Comparison of ENCODE assay signal across 8 mouse cellular contexts in genomic region chr14:12821831-12822490, GRCm38 (mm10). TPM values are rescaled to one million over a fixed set of nuclear protein-coding genes. Genes with fewer than 3 reads are reported as not detected.
DNase-seq lines count a peak whose midpoint lies in the region; ATAC-seq and TF ChIP-seq lines count a peak whose summit lies in the region.

No protein-coding gene starts in this region.

- TF ChIP-seq CTCF in ES-Bruce4 (IDR thresholded peaks at IDR 0.05; ENCODE audit: low read depth, low read length): no peak
- no peak for TF ChIP-seq CTCF in testis, adult 2 months (IDR thresholded peaks at IDR 0.05; ENCODE audit: control insufficient read depth, insufficient read depth, insufficient replicate concordance, low read depth, low read length)

- H3K27ac ChIP-seq in ES-Bruce4 (ENCODE audit: insufficient read depth, low read length): no peak overlapping the region
- peak overlapping the region; percentile 77 for H3K27ac ChIP-seq in heart, embryonic 12.5 days (ENCODE audit: poor library complexity, severe bottlenecking)
- H3K27ac ChIP-seq in midbrain, embryonic 14.5 days (replicated peaks; ENCODE audit: low read depth, low read length): peak overlapping the region; percentile 99
- no peak overlapping the region for H3K27ac ChIP-seq in testis, adult 2 months (ENCODE audit: control insufficient read depth, insufficient read depth, low read depth, low read length)

- DNase-seq in ZHBTc4 (ENCODE audit: low read depth, low spot score): peak; percentile 93
- peak; percentile 80 for DNase-seq in embryo, embryonic 10 days (ENCODE audit: low spot score)
- DNase-seq in left cerebral cortex, adult 11 months (ENCODE audit: low spot score): peak; percentile 60
- peak; percentile 85 for DNase-seq in midbrain, embryonic 14.5 days
- DNase-seq in urinary bladder, postnatal 10 days (ENCODE audit: low spot score): no peak

- no peaks in the 10 kb centered on the region for H3K36me3 ChIP-seq in ES-Bruce4 (ENCODE audit: control insufficient read depth, insufficient read depth, low read length, poor library complexity, severe bottlenecking)
- H3K36me3 ChIP-seq in heart, embryonic 12.5 days: no peaks in the 10 kb centered on the region
- no peaks in the 10 kb centered on the region for H3K36me3 ChIP-seq in midbrain, embryonic 14.5 days (ENCODE audit: control insufficient read depth, insufficient read depth, low read length)
- no peaks in the 10 kb centered on the region for H3K36me3 ChIP-seq in testis, adult 2 months (ENCODE audit: control insufficient read depth, insufficient read depth, low read length)

- peak overlapping the region; percentile 76 for H3K4me3 ChIP-seq in ES-Bruce4 (ENCODE audit: low read depth, low read length)
- H3K4me3 ChIP-seq in heart, embryonic 12.5 days: peak overlapping the region; percentile 73
- peak overlapping the region; percentile 91 for H3K4me3 ChIP-seq in midbrain, embryonic 14.5 days (replicated peaks; ENCODE audit: low read depth, low read length)
- H3K4me3 ChIP-seq in testis, adult 2 months (ENCODE audit: control insufficient read depth, low read depth, low read length): peak overlapping the region; percentile 60

- peak overlapping the region; percentile 69 for H3K9ac ChIP-seq in ES-Bruce4 (ENCODE audit: low read depth, poor library complexity, severe bottlenecking)
- H3K9ac ChIP-seq in heart, embryonic 12.5 days: peak overlapping the region; percentile 69
- peak overlapping the region; percentile 98 for H3K9ac ChIP-seq in midbrain, embryonic 14.5 days (replicated peaks; ENCODE audit: low read length)

- TF ChIP-seq POLR2A in ES-Bruce4 (IDR thresholded peaks at IDR 0.05; ENCODE audit: insufficient read depth, low read length): no peak
- peak; percentile 24; the same call in 1 of the 2 replicates for TF ChIP-seq POLR2A in testis, adult 2 months (IDR thresholded peaks at IDR 0.05; ENCODE audit: control insufficient read depth, low read depth, low read length)

- H3K27me3 ChIP-seq in ES-Bruce4 (ENCODE audit: control insufficient read depth, insufficient read depth, low read length, poor library complexity, severe bottlenecking): peaks cover 3% of the 10 kb centered on the region
- peaks cover 16% of the 10 kb centered on the region for H3K27me3 ChIP-seq in heart, embryonic 12.5 days (replicated peaks)
- no peaks in the 10 kb centered on the region for H3K27me3 ChIP-seq in midbrain, embryonic 14.5 days (ENCODE audit: control insufficient read depth, insufficient read depth, low read length)
- no peaks in the 10 kb centered on the region; the same call in 1 of the 2 replicates for H3K27me3 ChIP-seq in testis, adult 2 months (ENCODE audit: control insufficient read depth, insufficient read depth, low read length)

- peak; percentile 74 for ATAC-seq in heart, embryonic 12.5 days (ENCODE audit: insufficient number of reproducible peaks, low FRiP score)
- peak; percentile 76 for ATAC-seq in midbrain, embryonic 14.5 days (ENCODE audit: low FRiP score, low TSS enrichment)

- under 1% methylated on average over 58 of the region's 58 CpGs for WGBS in heart, embryonic 12.5 days
- WGBS in midbrain, embryonic 14.5 days: under 1% methylated on average over 58 of the region's 58 CpGs

- peak overlapping the region; percentile 80 for H3K4me2 ChIP-seq in heart, embryonic 12.5 days
- H3K4me2 ChIP-seq in midbrain, embryonic 14.5 days (ENCODE audit: low read length): peak overlapping the region; percentile 71

- H3K4me1 ChIP-seq in ES-Bruce4 (ENCODE audit: control insufficient read depth, insufficient read depth, low read length): peaks cover 5% of the 10 kb centered on the region
- peaks cover 17% of the 10 kb centered on the region; the same call in 1 of the 2 replicates for H3K4me1 ChIP-seq in heart, embryonic 12.5 days (replicated peaks)
- H3K4me1 ChIP-seq in midbrain, embryonic 14.5 days (ENCODE audit: control insufficient read depth, insufficient read depth, low read length): peaks cover 20% of the 10 kb centered on the region
- peaks cover 9% of the 10 kb centered on the region for H3K4me1 ChIP-seq in testis, adult 2 months (ENCODE audit: control insufficient read depth, insufficient read depth, low read length)

- TF ChIP-seq EP300 in ES-Bruce4 (IDR thresholded peaks at IDR 0.05; ENCODE audit: insufficient read depth, low read depth, low read length): no peak

- H3K9me3 ChIP-seq in ES-Bruce4 (replicated peaks; ENCODE audit: control insufficient read depth, insufficient read depth, low read length, poor library complexity, severe bottlenecking): peaks cover 15% of the 10 kb centered on the region
- H3K9me3 ChIP-seq in heart, embryonic 12.5 days (replicated peaks): no peaks in the 10 kb centered on the region
- H3K9me3 ChIP-seq in midbrain, embryonic 14.5 days (ENCODE audit: control insufficient read depth, low read length): no peaks in the 10 kb centered on the region

RNA-seq across cellular contexts. Expression of gene Cadps, which starts 0.9 kb away (rescaled TPM):
- polyA plus RNA-seq in ES-Bruce4 (2011; ENCODE audit: insufficient read depth, insufficient read length, low read depth, missing spikeins): 1.3 TPM in 1 of 2 replicates, not detected in the other
- polyA plus RNA-seq in heart, embryonic 12.5 days (2016; fragmentation: Nextera tagmentation; extraction: Ambion mirVana): 1.3 and 2.5 TPM in 2 replicates
- 56.3 and 59.7 TPM in 2 replicates for polyA plus RNA-seq in midbrain, embryonic 14.5 days (2014; fragmentation: Nextera tagmentation; extraction: Ambion mirVana)
- 1.5 TPM in 2 replicates for polyA plus RNA-seq in testis, adult 2 months (2012; rRNA removed)

Comparison
In these comparisons a context has a peak if more than half of its experiments do, and no peak if none do; other contexts are left out.
1. H3K27ac ChIP-seq: peak in heart, embryonic 12.5 days (single experiment) and midbrain, embryonic 14.5 days (single experiment); none in ES-Bruce4 (single experiment) and testis, adult 2 months (single experiment).
2. RNA of gene Cadps, which starts 0.9 kb away (polyA plus RNA-seq): 56.3 to 59.7 TPM in midbrain, embryonic 14.5 days; 1.5 TPM in testis, adult 2 months, 1.3 TPM in ES-Bruce4 and 1.3 to 2.5 TPM in heart, embryonic 12.5 days; every median in the first group is over 10 times any median in the second.
3. Peak in every context shown above with its lines, with median percentiles within 50 percentile points of each other: H3K4me3 ChIP-seq and H3K9ac ChIP-seq.